Mouse (Mus musculus): ENCODE results near the gene Gmnn.
"Not testable (repeated sequence)": the region's sequence is repeated elsewhere in the genome, so short reads cannot be mapped to it uniquely, and the experiment has no call there.

Gmnn gene

DNA sequence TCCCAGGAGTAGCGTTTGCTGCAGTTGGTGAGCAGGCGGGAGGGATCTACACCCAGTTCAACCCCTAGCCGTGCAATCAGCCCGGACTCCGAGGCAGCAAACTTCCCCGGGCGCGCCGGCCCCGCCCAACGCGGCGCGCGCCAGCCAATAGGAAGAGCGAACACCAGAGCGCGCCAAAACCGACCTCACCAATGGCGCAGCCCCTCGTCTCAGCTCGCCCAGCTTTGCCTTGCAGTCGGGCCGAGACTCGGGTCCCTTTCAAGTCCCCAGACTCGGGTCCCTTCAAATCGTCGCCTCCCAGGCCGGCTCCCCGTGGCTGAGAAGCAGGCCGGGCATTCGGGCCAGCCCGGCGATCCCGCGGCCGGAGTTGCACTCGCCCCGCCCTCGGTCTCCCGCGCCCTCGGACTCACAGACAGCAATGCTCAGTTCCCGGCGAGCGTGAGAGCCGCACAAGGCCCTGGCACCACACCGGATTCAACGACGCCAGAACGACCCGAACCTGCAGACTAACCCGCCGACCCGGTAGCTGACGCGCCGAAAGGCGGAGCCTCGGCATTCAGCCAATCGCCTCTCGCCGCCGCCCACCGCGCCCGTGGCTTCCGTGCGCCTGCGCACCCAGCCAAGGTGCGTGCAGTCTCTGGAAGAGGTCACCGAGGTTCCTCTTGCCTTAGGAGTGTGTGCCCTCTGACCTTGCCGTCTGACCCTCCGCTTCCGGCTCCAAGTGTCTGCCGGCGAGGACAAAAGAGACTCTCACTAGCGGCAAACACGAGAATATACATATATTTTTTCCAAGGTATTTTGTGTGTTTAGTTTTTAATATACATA, at the start of gene Gmnn:
Gmnn (minus strand) TSS at position 521 of the 825 bp plus-strand sequence.
- DNase-seq (ENCODE audit: low spot score): peak; percentile 93

DNA sequence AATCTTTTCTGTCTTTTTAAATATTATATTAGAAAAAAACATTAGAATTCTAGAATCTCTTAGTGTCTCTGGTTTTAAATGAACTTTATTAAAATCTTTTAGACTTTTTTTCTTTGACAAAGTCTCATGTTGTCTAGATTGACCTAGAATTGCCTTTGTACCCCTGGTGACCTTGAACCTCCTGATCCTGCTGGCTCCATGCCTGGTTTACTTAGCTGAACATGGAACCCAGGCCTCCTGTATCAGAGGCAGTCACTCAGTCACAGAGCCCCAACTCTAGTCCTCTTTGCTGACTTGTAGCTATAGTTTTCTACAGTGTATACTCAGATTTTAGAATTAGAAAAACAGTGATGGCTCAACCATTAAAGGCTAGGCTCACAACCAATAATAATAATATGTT, 44.4 kb upstream of the Gmnn start:
- DNase-seq (ENCODE audit: low spot score): no peak

DNA sequence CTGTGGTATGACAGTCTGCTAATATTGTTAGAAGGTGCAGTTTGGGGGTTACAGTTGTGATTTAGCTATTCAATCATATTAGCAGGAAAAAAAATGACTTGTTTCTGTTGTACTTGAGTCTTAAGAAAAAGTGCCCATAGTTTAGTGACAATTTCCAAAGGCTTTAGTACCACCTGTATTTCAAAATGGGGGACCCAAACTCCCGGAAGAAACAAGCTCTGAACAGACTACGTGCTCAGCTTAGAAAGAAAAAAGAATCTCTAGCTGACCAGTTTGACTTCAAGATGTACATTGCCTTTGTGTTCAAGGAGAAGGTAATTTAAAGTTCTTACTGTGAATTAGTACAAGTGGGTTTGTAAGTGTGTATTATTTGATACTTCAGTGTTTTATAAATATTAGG, 41.5 kb upstream of the Gmnn start:
- DNase-seq (ENCODE audit: low spot score): no peak

DNA sequence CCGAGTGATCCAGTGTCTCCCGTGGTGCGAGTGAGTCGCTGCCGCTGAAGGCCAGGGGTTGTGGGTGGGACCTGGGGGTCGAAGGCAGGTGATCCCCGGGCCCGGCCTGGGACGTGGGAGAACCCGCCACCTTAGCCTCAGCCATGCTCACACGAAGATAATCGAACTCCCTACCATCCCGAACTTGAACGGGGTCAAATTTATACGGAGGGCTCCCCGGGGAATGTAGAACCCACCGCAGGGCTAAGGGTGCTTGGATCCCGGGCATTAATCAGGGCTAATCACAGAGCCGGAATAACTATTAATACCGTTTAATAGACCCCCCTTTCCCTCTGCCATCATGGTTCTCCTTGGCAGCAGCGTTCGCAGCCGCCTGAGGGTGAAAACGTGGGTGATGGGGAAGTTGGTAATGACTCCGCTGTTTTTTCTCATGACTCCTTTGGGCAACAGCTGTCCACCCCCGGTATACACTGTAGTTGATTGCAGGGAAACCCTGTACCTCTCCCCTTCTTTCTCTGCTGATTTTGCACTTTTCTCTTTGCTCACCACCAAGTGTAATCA, 40.5 kb upstream of the Gmnn start:
- peak; percentile 46 for DNase-seq (ENCODE audit: low spot score)

DNA sequence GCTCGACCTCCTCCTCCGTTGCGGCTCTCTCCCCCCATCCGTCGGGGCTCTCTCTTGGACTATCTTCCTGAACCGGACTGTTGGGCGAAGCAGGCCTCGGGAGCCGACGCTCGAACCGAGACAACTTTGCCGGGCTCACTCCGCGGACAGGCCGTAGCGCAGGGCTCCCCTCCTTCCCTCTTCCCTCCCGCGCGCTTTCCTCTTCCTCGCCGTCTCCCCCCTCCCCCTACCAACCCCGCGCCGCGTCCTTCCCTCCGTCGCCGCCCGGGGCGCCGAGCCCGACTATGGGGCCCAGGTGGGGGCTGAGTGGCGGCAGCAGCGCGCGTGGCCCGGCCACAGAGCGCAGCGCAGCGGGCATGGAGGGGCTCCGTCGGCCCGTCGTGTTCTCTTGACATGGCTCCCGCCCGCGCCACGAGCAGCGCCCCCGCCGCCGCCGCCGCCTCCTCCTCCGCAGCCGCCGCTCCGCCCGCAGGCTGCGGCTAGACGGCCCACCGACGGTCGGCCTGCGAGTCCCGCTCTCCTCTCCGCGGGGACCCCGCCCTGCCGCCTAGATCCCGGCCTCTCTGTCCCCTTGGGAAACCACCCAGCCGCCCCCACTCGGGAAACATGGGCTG, 39.7 kb upstream of the Gmnn start, which contains the start of gene BC005537:
BC005537 (plus strand) TSS at position 350 of the 614 bp plus-strand sequence.
- no peak for DNase-seq (ENCODE audit: low spot score)

DNA sequence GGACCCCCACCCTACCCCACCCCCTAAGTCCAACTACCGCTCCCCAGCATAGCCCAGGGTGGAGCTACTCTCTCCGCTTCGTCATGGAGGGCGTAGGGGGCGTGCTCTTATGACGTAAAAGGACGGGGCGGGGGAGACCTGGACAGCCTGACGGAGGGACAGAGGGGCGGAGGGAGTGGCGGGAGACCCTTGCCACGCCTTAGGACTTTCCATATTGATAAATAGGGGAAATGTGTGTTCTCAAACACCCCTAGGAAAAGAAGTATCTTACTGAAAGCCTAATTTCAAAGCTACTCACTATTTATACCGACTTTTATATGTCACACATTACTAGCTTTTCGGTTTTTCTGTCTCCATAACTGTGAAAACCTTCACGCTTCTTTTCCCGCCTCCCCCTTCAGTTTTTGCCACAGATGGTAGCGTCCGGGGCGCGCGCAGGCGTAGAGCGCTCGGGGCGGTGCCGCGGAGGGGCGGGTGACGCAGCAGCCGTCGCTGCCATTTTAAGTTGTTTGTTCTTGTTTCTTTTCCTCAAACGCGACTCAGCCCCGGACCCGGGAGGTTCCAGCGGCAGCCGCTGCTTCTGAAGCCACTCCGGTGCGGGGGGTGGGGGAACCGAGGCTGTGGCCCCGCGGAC, 39.1 kb upstream of the Gmnn start:
- peak; percentile 96 for DNase-seq (ENCODE audit: low spot score)

DNA sequence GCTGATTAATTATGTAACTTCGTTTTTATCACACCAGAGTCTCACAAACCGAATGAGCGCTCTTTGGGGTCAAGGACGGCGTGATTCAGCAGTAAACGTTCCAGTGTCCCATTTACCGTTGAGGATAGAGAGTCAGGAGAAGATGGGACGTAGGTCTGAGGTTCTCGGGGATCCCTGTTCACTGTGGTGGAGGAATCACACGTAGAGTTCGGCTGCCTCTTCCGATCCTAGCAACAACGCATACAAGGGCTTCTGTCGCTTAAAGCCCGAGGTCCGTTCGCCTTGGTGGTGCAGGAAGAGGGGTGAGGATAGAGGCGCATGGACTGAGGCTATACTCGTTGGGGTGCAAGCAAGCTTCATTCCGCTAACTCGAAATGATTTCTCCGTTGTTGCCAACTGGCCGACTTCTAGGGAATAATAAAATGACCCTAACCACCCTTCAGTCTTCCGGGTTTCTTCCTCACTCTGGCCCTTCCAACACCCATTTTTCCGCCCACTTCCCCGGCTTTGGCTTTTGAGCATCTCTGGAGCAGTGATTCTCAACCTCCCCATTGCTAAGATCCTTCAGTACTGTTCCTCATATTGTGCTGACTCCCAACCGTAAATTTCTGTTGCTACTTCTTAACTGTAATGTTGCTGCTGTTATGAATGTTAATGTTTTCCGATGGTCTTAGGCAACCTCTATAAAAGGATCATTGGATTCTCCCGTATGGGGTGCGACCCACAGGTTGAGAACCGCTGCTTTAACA, 38.4 kb upstream of the Gmnn start:
- peak; percentile 54 for DNase-seq (ENCODE audit: low spot score)

DNA sequence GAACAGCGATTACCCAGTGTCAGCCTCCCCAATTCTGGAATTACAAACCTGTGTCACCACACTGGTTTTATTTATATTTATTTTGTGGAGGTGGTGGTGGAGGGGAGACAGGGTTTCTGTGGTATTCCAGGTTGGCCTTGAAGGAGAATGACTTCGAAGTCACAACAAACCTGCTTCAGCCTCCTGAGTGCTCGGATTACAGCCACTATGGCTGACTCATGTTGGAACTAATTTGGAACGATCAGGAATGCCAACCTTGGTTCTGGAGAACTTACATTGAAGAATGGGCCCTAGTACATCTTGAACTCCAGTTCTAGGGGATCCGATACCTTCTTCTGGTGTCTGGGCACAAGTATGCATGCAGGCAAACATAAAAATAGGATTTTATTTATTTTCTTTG, 37.7 kb upstream of the Gmnn start:
- no peak for DNase-seq (ENCODE audit: low spot score)

DNA sequence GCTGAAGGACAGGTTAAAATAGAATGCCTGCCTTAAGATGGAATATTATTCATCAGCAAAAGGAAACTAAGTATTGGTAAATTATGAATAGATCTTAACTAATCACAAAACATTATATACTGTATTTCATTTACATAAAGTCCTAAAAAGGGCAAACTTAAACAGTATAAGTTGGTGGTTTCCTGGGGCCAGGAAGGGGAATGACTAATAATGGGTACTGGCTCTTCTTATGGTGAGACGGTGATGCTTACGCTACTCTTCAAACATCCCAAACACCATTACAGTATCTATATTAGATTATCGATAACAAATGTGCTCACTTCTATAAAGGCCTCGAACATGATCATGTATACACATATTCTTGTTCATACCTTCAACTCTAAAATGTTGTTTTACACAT, 37.0 kb upstream of the Gmnn start:
- DNase-seq (ENCODE audit: low spot score): no peak

DNA sequence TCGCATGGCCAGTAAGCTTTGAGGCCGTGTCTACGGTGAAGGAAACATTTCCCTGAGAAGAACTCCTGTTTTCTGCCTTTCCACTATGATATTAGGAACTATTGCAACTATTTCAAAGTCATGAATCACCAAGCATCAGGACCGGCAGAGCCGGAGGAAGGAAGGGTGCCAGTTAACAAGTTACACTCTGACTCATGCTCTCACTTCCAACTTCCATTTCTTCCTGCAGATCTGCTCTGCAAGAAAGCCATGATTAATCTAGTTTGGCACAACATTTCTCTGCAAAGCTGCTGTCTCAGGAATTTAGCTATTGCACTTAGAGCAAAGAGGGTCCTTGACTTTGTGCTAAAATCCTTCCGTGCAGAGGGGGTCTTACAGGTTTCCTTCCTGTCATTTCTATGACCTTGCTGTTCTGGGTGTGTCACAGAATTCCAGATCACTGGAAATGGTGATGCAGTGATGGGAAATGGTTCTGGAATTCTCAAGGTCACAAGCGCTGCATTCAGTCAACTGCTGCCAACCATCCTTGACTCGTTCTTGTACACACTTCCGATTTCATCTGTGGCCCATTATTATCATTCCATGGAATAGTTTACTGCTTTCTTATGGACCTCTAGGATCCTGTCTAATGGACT, 30.8 kb upstream of the Gmnn start:
- no peak for DNase-seq (ENCODE audit: low spot score)

DNA sequence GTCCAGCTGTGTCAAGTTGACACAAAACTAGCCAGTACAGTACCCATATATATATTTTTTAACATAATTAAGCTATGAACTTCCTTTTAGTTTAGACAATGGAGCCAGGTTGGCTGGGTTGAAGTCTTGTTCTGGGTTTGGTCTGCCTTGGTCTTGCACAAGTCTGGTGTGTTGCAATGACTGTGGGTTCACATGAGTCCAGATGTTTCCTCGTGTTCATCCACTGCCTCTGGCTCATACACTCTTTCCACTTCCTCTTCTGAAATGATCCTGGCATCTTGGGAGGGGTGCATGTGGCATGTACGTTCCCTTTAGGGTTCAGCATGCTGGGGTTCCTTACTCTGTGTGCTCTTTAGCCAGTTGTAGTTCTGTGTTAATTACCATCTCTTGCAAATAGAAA, 29.6 kb upstream of the Gmnn start:
- no peak for DNase-seq (ENCODE audit: low spot score)

DNA sequence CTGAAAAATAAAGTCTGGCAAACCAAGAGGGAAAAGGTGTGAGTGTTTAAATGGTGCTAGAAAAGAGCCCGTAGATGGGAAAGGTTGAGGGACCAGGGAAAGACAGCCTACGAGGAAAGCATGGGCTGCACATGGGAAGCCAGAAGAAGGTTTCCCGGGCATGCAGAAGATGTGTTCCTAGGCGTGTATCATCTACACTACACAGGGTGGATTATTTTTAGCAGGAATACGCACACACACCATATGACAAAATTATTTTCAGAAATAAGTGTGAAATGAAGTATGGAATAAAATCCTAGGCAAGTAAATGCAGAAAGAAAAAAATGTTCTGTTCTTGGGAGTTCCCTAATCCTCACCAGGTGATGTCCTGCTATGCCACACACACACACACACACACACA, 25.8 kb upstream of the Gmnn start:
- no peak for DNase-seq (ENCODE audit: low spot score)

DNA sequence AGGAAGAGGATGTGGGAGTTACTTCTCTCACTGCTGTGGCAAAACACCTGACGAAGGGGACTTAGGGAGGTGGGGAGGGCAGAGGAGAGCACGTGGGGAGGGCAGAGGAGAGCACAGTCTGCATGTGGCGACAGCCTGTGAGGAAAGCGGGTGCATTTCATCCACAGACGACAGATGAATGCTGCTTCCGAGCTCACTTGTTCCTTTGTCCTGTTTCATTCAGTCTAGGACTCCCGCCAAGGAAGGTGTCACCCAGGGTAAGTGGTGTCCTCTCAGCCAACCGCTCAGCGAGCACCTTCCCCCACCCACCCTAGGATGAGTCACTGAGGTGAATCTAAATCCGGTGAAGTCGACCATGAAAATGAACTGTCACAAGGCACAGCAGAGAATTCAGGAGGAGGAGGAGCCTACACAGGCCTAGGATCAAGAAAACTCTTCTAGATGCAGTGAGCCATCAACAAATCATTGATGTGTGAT, 24.3 kb upstream of the Gmnn start:
- no peak for DNase-seq (ENCODE audit: low spot score)

DNA sequence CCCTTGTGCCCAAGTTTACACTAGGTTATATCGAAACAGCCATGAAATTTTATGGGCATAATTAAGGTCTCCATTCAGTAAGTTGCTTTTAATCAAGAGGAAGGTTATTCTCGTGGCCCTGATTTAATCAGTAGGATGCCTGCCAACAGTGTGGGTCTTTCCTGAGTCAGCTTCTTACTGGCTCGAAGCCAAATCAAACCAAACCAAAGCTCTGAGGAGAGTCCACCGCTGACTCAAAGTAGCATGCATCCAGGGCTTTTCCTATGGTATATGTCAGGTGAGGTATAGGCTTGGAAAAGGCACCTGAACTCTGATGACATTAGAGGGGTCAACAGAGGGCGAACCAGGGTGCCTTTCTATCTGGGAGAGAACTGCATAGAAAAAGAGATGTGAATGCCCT, 20.2 kb upstream of the Gmnn start:
- no peak for DNase-seq (ENCODE audit: low spot score)

DNA sequence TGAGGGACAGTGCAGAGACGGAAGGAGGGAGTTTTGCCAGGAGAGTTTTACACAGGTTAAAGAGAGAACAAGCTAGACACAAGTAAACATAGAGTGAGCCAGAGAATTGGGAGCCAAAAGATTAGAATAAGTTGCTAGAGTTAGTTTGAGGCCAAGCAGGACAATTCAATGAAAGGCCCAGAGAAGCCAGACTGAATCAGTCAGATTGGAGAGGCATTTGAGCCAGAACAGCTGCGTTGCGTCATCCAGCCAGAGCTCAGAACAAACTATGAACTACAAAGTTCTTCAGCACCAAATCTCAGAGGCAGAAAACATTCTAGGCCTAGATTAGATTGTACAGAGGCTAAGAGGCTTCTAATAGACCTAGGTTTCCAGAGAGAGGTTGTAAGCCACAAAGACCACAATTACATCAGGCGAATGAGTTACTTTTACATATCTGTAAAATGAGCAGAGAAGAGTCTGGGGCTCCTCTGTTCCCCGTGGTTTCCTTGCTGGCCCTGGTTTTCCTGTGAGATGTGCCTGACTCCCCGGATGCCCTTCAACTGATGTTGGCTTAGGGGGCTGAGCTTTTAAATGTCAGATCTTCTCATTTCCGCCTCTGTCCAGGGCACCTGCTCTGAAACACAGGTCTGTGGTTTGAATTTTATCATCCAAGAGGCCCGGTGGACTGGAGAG, 17.1 kb upstream of the Gmnn start:
- DNase-seq (ENCODE audit: low spot score): no peak

DNA sequence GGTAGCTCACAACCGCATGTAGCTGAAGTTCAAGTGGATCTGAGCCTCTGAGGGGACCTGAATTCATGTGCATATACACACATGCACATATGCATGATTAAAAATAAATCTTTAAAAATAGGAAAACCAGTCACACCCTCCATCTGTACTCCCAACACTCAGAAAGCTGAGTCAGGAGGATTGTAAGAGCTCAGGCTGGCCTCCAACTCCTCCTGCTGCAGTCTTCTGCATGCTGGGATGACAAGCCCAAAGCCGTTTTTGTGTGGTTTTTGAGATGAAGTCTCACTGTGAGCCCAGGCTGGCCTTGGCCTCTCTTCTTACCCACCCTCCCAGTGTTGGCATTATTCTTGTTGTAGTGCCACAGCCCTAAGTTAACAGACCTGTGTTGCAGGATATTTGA, 16.3 kb upstream of the Gmnn start:
- no peak for DNase-seq (ENCODE audit: low spot score)

DNA sequence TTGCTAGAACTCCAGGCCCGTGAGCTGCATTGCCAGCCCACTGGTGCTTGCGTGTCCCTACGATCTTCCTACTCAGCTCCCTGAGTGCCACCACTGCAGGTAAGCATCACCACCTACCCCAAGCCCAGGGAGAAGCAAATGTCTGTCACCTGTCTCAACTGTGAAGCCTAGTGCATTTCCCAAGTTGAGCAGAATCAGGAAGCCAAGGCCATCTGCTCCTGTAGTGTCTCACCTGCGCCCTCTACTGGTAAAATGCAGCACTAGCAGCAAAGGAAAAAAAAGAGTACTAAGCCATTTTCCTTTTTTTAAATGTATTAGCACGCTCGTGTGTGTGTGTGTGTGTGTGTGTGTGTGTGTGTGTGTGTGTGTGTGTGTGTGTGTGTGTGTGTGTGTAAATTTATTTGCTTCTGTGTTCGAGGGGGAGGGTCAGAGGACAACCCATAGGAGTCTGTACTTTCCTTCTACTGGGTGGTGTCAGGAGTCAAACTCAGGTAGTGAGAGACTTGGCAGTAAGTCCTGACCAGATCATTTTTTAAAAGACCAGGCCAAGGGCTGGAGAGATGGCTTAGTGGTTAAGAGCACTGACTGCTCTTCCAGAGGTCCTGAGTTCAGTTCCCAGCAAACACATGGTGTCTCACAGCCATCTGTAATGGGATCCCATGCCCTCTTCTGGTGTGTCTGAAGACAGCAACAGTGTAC, 14.6 kb upstream of the Gmnn start:
- peak; percentile 39 for DNase-seq (ENCODE audit: low spot score)

DNA sequence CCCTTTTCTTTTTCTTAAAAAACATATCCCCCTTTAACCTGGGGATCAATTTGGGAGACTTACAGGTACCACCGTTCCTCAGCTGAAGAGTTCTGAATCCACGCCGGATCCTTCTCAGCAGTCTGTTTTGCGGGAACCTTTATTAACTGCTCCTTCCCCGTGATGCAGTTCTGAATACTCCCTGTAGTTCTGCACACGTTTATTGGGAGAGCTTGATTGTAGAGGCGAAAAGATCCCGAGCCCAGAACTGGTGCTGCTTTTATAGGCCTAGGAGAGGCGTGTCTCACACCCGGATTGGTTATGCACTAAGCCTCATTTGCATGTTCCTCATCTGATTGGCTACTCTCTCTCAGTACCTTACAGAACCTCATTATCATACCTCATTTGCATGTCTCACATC, 9.8 kb upstream of the Gmnn start:
- not testable (repeated sequence) for DNase-seq (ENCODE audit: low spot score)

DNA sequence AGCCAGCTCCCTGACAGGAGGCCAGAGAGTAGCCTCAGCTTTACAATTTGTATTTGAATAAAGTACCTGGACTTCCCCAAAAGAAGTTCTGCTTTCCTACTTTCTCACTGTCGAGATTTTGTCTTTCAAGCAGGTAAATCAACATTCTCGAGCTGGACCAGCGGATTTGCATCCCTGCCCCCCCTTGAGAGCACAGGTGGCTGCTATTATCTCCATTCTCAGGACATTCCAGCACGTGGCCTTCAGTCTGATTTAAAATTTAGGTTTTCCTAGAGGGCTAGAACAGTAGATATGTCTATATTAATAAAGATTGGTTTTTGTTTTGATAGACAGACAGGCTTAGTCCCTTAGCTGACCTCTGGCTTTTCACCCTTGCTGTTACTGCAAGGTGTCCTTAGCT, 6.1 kb upstream of the Gmnn start:
- DNase-seq (ENCODE audit: low spot score): not testable (repeated sequence)

DNA sequence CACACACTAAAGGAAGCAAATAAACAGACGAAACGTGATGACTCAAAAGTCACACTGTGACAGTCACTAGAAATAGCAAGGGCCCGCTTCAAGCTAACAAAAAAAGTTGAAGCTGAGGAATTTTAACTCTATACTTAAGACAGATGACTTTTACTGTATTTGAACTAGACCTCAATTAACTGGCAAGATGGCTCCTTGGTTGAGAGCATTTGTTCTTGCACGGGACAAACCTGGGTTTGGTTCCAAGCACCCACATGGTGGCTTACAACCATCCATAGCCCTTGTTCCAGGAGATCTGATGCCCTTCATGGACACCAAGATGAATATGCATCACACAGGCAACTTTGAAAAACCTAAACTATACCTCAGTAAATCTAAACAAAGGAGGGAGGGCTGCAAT, 531 bp upstream of the Gmnn start:
- DNase-seq (ENCODE audit: low spot score): no peak

DNA sequence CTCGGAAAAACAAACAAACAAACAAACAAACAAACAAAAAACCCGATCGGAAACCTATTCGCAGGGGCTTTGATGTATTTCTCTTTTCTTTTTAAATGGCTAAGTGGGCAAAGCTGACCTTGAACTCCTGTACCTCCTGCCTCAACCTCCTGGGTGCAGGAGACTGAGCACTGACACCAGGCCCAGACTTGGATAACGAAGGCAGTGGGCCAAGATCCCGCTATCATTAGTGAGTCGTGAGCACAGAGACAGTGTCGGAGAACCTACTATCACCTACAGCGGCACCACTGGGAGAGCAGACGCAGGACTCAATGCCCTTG, 680 bp downstream of the Gmnn start:
- no peak for DNase-seq (ENCODE audit: low spot score)

Data from spleen, adult 12 weeks (tissue).